Mouse (Mus musculus): Measurements from ENCODE around the gene Zfp575. TPM values are rescaled to one million over a fixed set of nuclear protein-coding genes. Genes with fewer than 3 reads are reported as not detected.

Gene Zfp575
- total RNA-seq, 2 experiments from 2014 or later = 0.12 TPM; not detected in 1

GRCm38 (mm10) chr7:24606046-24606445, 18.6 kb upstream of the Zfp575 start:
- ATAC-seq (replicated peaks; ENCODE audit: poor library complexity) = no peak

- no peak for ATAC-seq (replicated peaks; ENCODE audit: poor library complexity)
These were observed 18.1 kb upstream of the Zfp575 start for GRCm38 (mm10) chr7:24605561-24605960.

GRCm38 (mm10) chr7:24600941-24601597, 13.6 kb upstream of the Zfp575 start:
- ATAC-seq (replicated peaks; ENCODE audit: poor library complexity) = peak; percentile 100

GRCm38 (mm10) chr7:24599211-24600067, 12.0 kb upstream of the Zfp575 start:
- ATAC-seq (replicated peaks; ENCODE audit: poor library complexity) = 0 out of 2 replicates have a peak, but pooled peaks have one; percentile 40

- no peak for ATAC-seq (replicated peaks; ENCODE audit: poor library complexity)
These were observed 10.7 kb upstream of the Zfp575 start for GRCm38 (mm10) chr7:24598121-24598520.

- peak; percentile 61 for ATAC-seq (replicated peaks; ENCODE audit: poor library complexity)
These were observed 8.0 kb upstream of the Zfp575 start for GRCm38 (mm10) chr7:24595464-24595863.

- ATAC-seq (replicated peaks; ENCODE audit: poor library complexity) = no peak
These were observed 6.9 kb upstream of the Zfp575 start for GRCm38 (mm10) chr7:24594309-24594803.

- peak; percentile 70 for ATAC-seq (replicated peaks; ENCODE audit: poor library complexity)
These were observed 6.3 kb upstream of the Zfp575 start for GRCm38 (mm10) chr7:24593621-24594308.

- ATAC-seq (replicated peaks; ENCODE audit: poor library complexity) = no peak
These were observed 5.3 kb upstream of the Zfp575 start for GRCm38 (mm10) chr7:24592781-24593180.

- no peak for ATAC-seq (replicated peaks; ENCODE audit: poor library complexity)
These were observed 4.7 kb upstream of the Zfp575 start for GRCm38 (mm10) chr7:24592163-24592562.

- peak; percentile 35 for ATAC-seq (replicated peaks; ENCODE audit: poor library complexity)
These were observed 4.3 kb upstream of the Zfp575 start for GRCm38 (mm10) chr7:24591735-24592134.

GRCm38 (mm10) chr7:24588336-24588735, 895 bp upstream of the Zfp575 start:
- peak; percentile 37 for ATAC-seq (replicated peaks; ENCODE audit: poor library complexity)

- peak; percentile 78 for ATAC-seq (replicated peaks; ENCODE audit: poor library complexity)
These were observed 613 bp downstream of the Zfp575 start for GRCm38 (mm10) chr7:24586828-24587227.

GRCm38 (mm10) chr7:24585995-24586394, 1.4 kb downstream of the Zfp575 start:
- ATAC-seq (replicated peaks; ENCODE audit: poor library complexity) = no peak

- no peak for ATAC-seq (replicated peaks; ENCODE audit: poor library complexity)
These were observed 2.6 kb downstream of the Zfp575 start for GRCm38 (mm10) chr7:24584876-24585275.

GRCm38 (mm10) chr7:24577811-24578210, 9.6 kb downstream of the Zfp575 start:
- no peak for ATAC-seq (replicated peaks; ENCODE audit: poor library complexity)

GRCm38 (mm10) chr7:24574224-24574796, 13.1 kb downstream of the Zfp575 start:
- ATAC-seq (replicated peaks; ENCODE audit: poor library complexity) = no peak

GRCm38 (mm10) chr7:24572455-24572854, 15.0 kb downstream of the Zfp575 start:
- ATAC-seq (replicated peaks; ENCODE audit: poor library complexity) = peak; percentile 62

GRCm38 (mm10) chr7:24571071-24571470, 16.4 kb downstream of the Zfp575 start:
- no peak for ATAC-seq (replicated peaks; ENCODE audit: poor library complexity)

- ATAC-seq (replicated peaks; ENCODE audit: poor library complexity) = no peak
These were observed 18.9 kb downstream of the Zfp575 start for GRCm38 (mm10) chr7:24568512-24568911.

GRCm38 (mm10) chr7:24566206-24566605, 21.2 kb downstream of the Zfp575 start:
- no peak for ATAC-seq (replicated peaks; ENCODE audit: poor library complexity)
